Mouse (Mus musculus) forebrain, embryonic 14.5 days (tissue): ENCODE measurements around the gene Caly. TPM values are rescaled to one million over a fixed set of nuclear protein-coding genes. Genes with fewer than 3 reads are reported as not detected.
A peak's percentile ranks its signal among the peaks of the same experiment; 100 is the strongest.

ENCODE experiments used
- ATAC-seq: fragments of 200-750 bp; cut with Nextera tagmentation; 2 replicates; pipeline ENCODE4 v1.8.0; 2017; ENCODE audit warnings: mild to moderate bottlenecking, moderate library complexity
- DNase-seq: peaks from one replicate; pipeline ENCODE4 v3.0.0-alpha.2; 2015; ENCODE audit warnings: low spot score
- H3K27ac ChIP-seq: fragments of 300-500 bp; sonication (generic); 2 replicates; pipeline ENCODE4 v1.5.1; 2014; ENCODE audit warnings: low read depth, mild to moderate bottlenecking, control low read depth, low read length, moderate library complexity
- H3K27me3 ChIP-seq: fragments of 300-500 bp; sonication (generic); replicated peaks from 2 replicates; pipeline ENCODE4 v1.6.1; 2014; ENCODE audit warnings: low read length, control low read depth, mixed read lengths; ENCODE audit not compliant: control insufficient read depth, insufficient read depth
- H3K36me3 ChIP-seq: fragments of 300-500 bp; sonication (generic); 2 replicates; pipeline ENCODE4 v1.6.1; 2014; ENCODE audit warnings: low read length, control low read depth; ENCODE audit not compliant: control insufficient read depth, insufficient read depth
- H3K4me1 ChIP-seq: fragments of 300-500 bp; sonication (generic); 2 replicates; pipeline ENCODE4 v1.6.1; 2014; ENCODE audit warnings: antibody characterized with exemption, low read length, control low read depth; ENCODE audit not compliant: control insufficient read depth, insufficient read depth
- H3K4me2 ChIP-seq: fragments of 300-500 bp; sonication (generic); 2 replicates; pipeline ENCODE4 v1.6.1; 2014; ENCODE audit warnings: mild to moderate bottlenecking, control low read depth, low read length
- H3K4me3 ChIP-seq: fragments of 300-500 bp; sonication (generic); 2 replicates; pipeline ENCODE4 v1.5.1; 2014; ENCODE audit warnings: low read depth, low read length, control low read depth
- H3K9ac ChIP-seq: fragments of 300-500 bp; sonication (generic); 2 replicates; pipeline ENCODE4 v1.6.1; 2014; ENCODE audit warnings: mild to moderate bottlenecking, low read length, control low read depth, moderate library complexity
- H3K9me3 ChIP-seq: fragments of 300-500 bp; sonication (generic); replicated peaks from 2 replicates; pipeline ENCODE4 v1.6.1; 2016; ENCODE audit warnings: low read length, control low read depth, mixed read lengths; ENCODE audit not compliant: control insufficient read depth
- WGBS: fragments of 180-500 bp; shearing (Covaris S2); extraction: QIAGEN DNeasy Blood & Tissue Kit; methylation state at CpG from one replicate; pipeline ENCODE4 v1.1.7; 2014; 5-methylcytosine and 5-hydroxymethylcytosine counted together
- polyA plus RNA-seq: library from polyadenylated mRNA; unstranded; fragments of >200 nt; fragmentation: Nextera tagmentation; extraction: Ambion mirVana; gene quantifications from 2 replicates; pipeline ENCODE4 v1.2.1, GENCODE M21; 2014

Caly gene
- polyA plus RNA-seq, 1 experiment from 2014 or later, result 114 TPM

- Histone ChIP-seq H3K4me1 (no peaks in the 10 kb centered on the region), H3K9ac (0 out of 2 replicates have a peak overlapping the region, but pooled peaks have one; percentile 13), H3K36me3 (0 out of 2 replicates have a peak, but pooled peaks cover 4% of the 10 kb centered on the region), H3K4me3 (no peak overlapping the region), H3K27me3 (0 out of 2 replicates have a peak, but pooled peaks cover 15% of the 10 kb centered on the region), H3K9me3 (no peaks in the 10 kb centered on the region), H3K4me2 (peak overlapping the region; percentile 1; the same call in 1 of the 2 replicates), H3K27ac (no peak overlapping the region)
- 43% methylated on average over 39 of the region's 39 CpGs for WGBS
- DNase-seq (no peak), ATAC-seq (no peak)
These were observed 12.2 kb downstream of the Caly start for GRCm38 (mm10) chr7:140070042-140070711.

GRCm38 (mm10) chr7:140067397-140067796 lies 15.0 kb downstream of the Caly start:
- H3K36me3 ChIP-seq, result 0 out of 2 replicates have a peak, but pooled peaks cover 4% of the 10 kb centered on the region
- no peak for DNase-seq
- no peaks in the 10 kb centered on the region for H3K4me1 ChIP-seq
- no peak overlapping the region for H3K9ac ChIP-seq
- no peaks in the 10 kb centered on the region for H3K9me3 ChIP-seq
- 0 out of 2 replicates have a peak, but pooled peaks cover 16% of the 10 kb centered on the region for H3K27me3 ChIP-seq
- no peak overlapping the region for H3K4me2 ChIP-seq
- 70% methylated on average over 6 of the region's 6 CpGs for WGBS
- H3K27ac ChIP-seq, result no peak overlapping the region
- no peak for ATAC-seq
- H3K4me3 ChIP-seq, result no peak overlapping the region

GRCm38 (mm10) chr7:140063092-140063491 lies 19.3 kb downstream of the Caly start:
- WGBS, result 16% methylated on average over 7 of the region's 7 CpGs
- no peak overlapping the region for H3K9ac ChIP-seq
- no peak overlapping the region for H3K27ac ChIP-seq
- no peak for ATAC-seq
- H3K27me3 ChIP-seq, result 0 out of 2 replicates have a peak, but pooled peaks cover 10% of the 10 kb centered on the region
- peak; percentile 88 for DNase-seq
- H3K36me3 ChIP-seq, result no peaks in the 10 kb centered on the region
- H3K4me3 ChIP-seq, result no peak overlapping the region
- H3K4me1 ChIP-seq, result peaks cover 29% of the 10 kb centered on the region
- no peaks in the 10 kb centered on the region for H3K9me3 ChIP-seq
- no peak overlapping the region for H3K4me2 ChIP-seq

GRCm38 (mm10) chr7:140062307-140062706 lies 20.0 kb downstream of the Caly start:
- Histone ChIP-seq H3K4me1 (peaks cover 32% of the 10 kb centered on the region), H3K4me3 (no peak overlapping the region), H3K9ac (no peak overlapping the region), H3K4me2 (peak overlapping the region; percentile 72; the same call in 1 of the 2 replicates), H3K27ac (0 out of 2 replicates have a peak overlapping the region, but pooled peaks have one; percentile 76), H3K27me3 (0 out of 2 replicates have a peak, but pooled peaks cover 10% of the 10 kb centered on the region), H3K36me3 (no peaks in the 10 kb centered on the region), H3K9me3 (no peaks in the 10 kb centered on the region)
- DNase-seq (peak; percentile 58), ATAC-seq (no peak)
- 11% methylated on average over 11 of the region's 11 CpGs for WGBS

- WGBS, result 2% methylated on average over 6 of the region's 6 CpGs
- Histone ChIP-seq H3K27me3 (0 out of 2 replicates have a peak, but pooled peaks cover 10% of the 10 kb centered on the region), H3K36me3 (no peaks in the 10 kb centered on the region), H3K4me1 (peaks cover 33% of the 10 kb centered on the region), H3K9ac (peak overlapping the region; percentile 58; the same call in 1 of the 2 replicates), H3K27ac (peak overlapping the region; percentile 76; the same call in 1 of the 2 replicates), H3K4me3 (peak overlapping the region; percentile 30), H3K4me2 (peak overlapping the region; percentile 72), H3K9me3 (no peaks in the 10 kb centered on the region)
- ATAC-seq (no peak), DNase-seq (no peak)
These were observed 20.6 kb downstream of the Caly start for GRCm38 (mm10) chr7:140061832-140062130.

GRCm38 (mm10) chr7:140060936-140061831 lies 21.2 kb downstream of the Caly start:
- Histone ChIP-seq H3K4me2 (peak overlapping the region; percentile 72), H3K4me3 (peak overlapping the region; percentile 30), H3K9ac (peak overlapping the region; percentile 58), H3K27ac (peak overlapping the region; percentile 76), H3K4me1 (peaks cover 33% of the 10 kb centered on the region), H3K9me3 (no peaks in the 10 kb centered on the region), H3K36me3 (no peaks in the 10 kb centered on the region), H3K27me3 (peaks cover 10% of the 10 kb centered on the region; the same call in 1 of the 2 replicates)
- DNase-seq (peak; percentile 93), ATAC-seq (peak; percentile 66)
- under 1% methylated on average over 47 of the region's 47 CpGs for WGBS

GRCm38 (mm10) chr7:140059601-140060000 lies 22.7 kb downstream of the Caly start:
- H3K27me3 ChIP-seq, result peaks cover 10% of the 10 kb centered on the region; the same call in 1 of the 2 replicates
- peaks cover 33% of the 10 kb centered on the region for H3K4me1 ChIP-seq
- H3K9ac ChIP-seq, result no peak overlapping the region
- no peaks in the 10 kb centered on the region for H3K36me3 ChIP-seq
- ATAC-seq (no peak), DNase-seq (no peak)
- H3K27ac ChIP-seq, result no peak overlapping the region
- no peak overlapping the region for H3K4me2 ChIP-seq
- H3K4me3 ChIP-seq, result no peak overlapping the region
- no peaks in the 10 kb centered on the region for H3K9me3 ChIP-seq
- 19% methylated on average over 4 of the region's 4 CpGs for WGBS

- peaks cover 33% of the 10 kb centered on the region for H3K4me1 ChIP-seq
- H3K27me3 ChIP-seq, result peaks cover 6% of the 10 kb centered on the region; the same call in 1 of the 2 replicates
These were observed 23.8 kb downstream of the Caly start for GRCm38 (mm10) chr7:140058528-140058927.

More at GRCm38 (mm10) chr7:140058528-140058927, 23.8 kb downstream of the Caly start:
- H3K27ac ChIP-seq, result peak overlapping the region; percentile 91
- H3K4me2 ChIP-seq, result peak overlapping the region; percentile 83
- H3K4me3 ChIP-seq, result peak overlapping the region; percentile 46
- ATAC-seq, result no peak
- H3K9ac ChIP-seq, result peak overlapping the region; percentile 83
- no peaks in the 10 kb centered on the region for H3K9me3 ChIP-seq
- H3K36me3 ChIP-seq, result no peaks in the 10 kb centered on the region
- no peak for DNase-seq
- WGBS, result 5% methylated on average over 7 of the region's 7 CpGs
